Mouse (Mus musculus): ENCODE data around the gene Chn2. TPM values are rescaled to one million over a fixed set of nuclear protein-coding genes. Genes with fewer than 3 reads are reported as not detected.

Chn2 gene
- polyA plus RNA-seq, 1 experiment from 2014 or later, result 42.0 TPM

GRCm38 (mm10) chr6:54018038-54018437 lies 21.3 kb upstream of the Chn2 start:
- Histone ChIP-seq H3K9ac (replicated peaks; ENCODE audit: low read depth, low read length) (no peak overlapping the region), H3K36me3 (ENCODE audit: control insufficient read depth, insufficient read depth) (no peaks in the 10 kb centered on the region), H3K9me3 (ENCODE audit: control insufficient read depth, low read length) (no peaks in the 10 kb centered on the region), H3K4me2 (ENCODE audit: low read length) (no peak overlapping the region), H3K27ac (ENCODE audit: low read length) (no peak overlapping the region), H3K4me3 (replicated peaks; ENCODE audit: low read length) (no peak overlapping the region), H3K27me3 (replicated peaks; ENCODE audit: control insufficient read depth, insufficient read depth, low read length) (no peaks in the 10 kb centered on the region), H3K4me1 (replicated peaks; ENCODE audit: control insufficient read depth, insufficient read depth, low read length) (no peaks in the 10 kb centered on the region)
- ATAC-seq, result no peak
- 84% methylated on average over 2 of the region's 2 CpGs for WGBS

GRCm38 (mm10) chr6:54018861-54019260 lies 20.5 kb upstream of the Chn2 start:
- H3K4me1 ChIP-seq (replicated peaks; ENCODE audit: control insufficient read depth, insufficient read depth, low read length), result no peaks in the 10 kb centered on the region
- no peak for ATAC-seq
- H3K9me3 ChIP-seq (ENCODE audit: control insufficient read depth, low read length), result no peaks in the 10 kb centered on the region
- H3K4me2 ChIP-seq (ENCODE audit: low read length), result no peak overlapping the region
- no peak overlapping the region for H3K27ac ChIP-seq (ENCODE audit: low read length)
- no peak overlapping the region for H3K4me3 ChIP-seq (replicated peaks; ENCODE audit: low read length)
- no peaks in the 10 kb centered on the region for H3K36me3 ChIP-seq (ENCODE audit: control insufficient read depth, insufficient read depth)
- WGBS, result 84% methylated on average over 5 of the region's 5 CpGs
- H3K27me3 ChIP-seq (replicated peaks; ENCODE audit: control insufficient read depth, insufficient read depth, low read length), result no peaks in the 10 kb centered on the region
- no peak overlapping the region for H3K9ac ChIP-seq (replicated peaks; ENCODE audit: low read depth, low read length)

GRCm38 (mm10) chr6:54021123-54021789 lies 18.1 kb upstream of the Chn2 start:
- no peak overlapping the region for H3K4me2 ChIP-seq (ENCODE audit: low read length)
- no peaks in the 10 kb centered on the region for H3K9me3 ChIP-seq (ENCODE audit: control insufficient read depth, low read length)
- no peak for ATAC-seq
- no peak overlapping the region for H3K27ac ChIP-seq (ENCODE audit: low read length)
- WGBS, result 61% methylated on average over 15 of the region's 15 CpGs
- H3K36me3 ChIP-seq (ENCODE audit: control insufficient read depth, insufficient read depth), result no peaks in the 10 kb centered on the region
- no peak overlapping the region for H3K4me3 ChIP-seq (replicated peaks; ENCODE audit: low read length)
- no peaks in the 10 kb centered on the region for H3K4me1 ChIP-seq (replicated peaks; ENCODE audit: control insufficient read depth, insufficient read depth, low read length)
- no peaks in the 10 kb centered on the region for H3K27me3 ChIP-seq (replicated peaks; ENCODE audit: control insufficient read depth, insufficient read depth, low read length)
- H3K9ac ChIP-seq (replicated peaks; ENCODE audit: low read depth, low read length), result no peak overlapping the region

- Histone ChIP-seq H3K27ac (ENCODE audit: low read length) (no peak overlapping the region), H3K36me3 (ENCODE audit: control insufficient read depth, insufficient read depth) (no peaks in the 10 kb centered on the region), H3K9ac (replicated peaks; ENCODE audit: low read depth, low read length) (no peak overlapping the region), H3K4me2 (ENCODE audit: low read length) (no peak overlapping the region), H3K9me3 (ENCODE audit: control insufficient read depth, low read length) (no peaks in the 10 kb centered on the region), H3K27me3 (replicated peaks; ENCODE audit: control insufficient read depth, insufficient read depth, low read length) (no peaks in the 10 kb centered on the region), H3K4me3 (replicated peaks; ENCODE audit: low read length) (no peak overlapping the region), H3K4me1 (replicated peaks; ENCODE audit: control insufficient read depth, insufficient read depth, low read length) (no peaks in the 10 kb centered on the region)
- ATAC-seq, result no peak
- WGBS, result 94% methylated on average over 5 of the region's 5 CpGs
Observed at GRCm38 (mm10) chr6:54023846-54024245, 15.5 kb upstream of the Chn2 start.

- no peak for ATAC-seq
- WGBS, result 44% methylated on average over 1 of the region's 1 CpGs
- Histone ChIP-seq H3K36me3 (ENCODE audit: control insufficient read depth, insufficient read depth) (no peaks in the 10 kb centered on the region), H3K4me1 (replicated peaks; ENCODE audit: control insufficient read depth, insufficient read depth, low read length) (no peaks in the 10 kb centered on the region), H3K4me2 (ENCODE audit: low read length) (no peak overlapping the region), H3K9me3 (ENCODE audit: control insufficient read depth, low read length) (no peaks in the 10 kb centered on the region), H3K9ac (replicated peaks; ENCODE audit: low read depth, low read length) (no peak overlapping the region), H3K27ac (ENCODE audit: low read length) (no peak overlapping the region), H3K4me3 (replicated peaks; ENCODE audit: low read length) (no peak overlapping the region), H3K27me3 (replicated peaks; ENCODE audit: control insufficient read depth, insufficient read depth, low read length) (no peaks in the 10 kb centered on the region)
Observed at GRCm38 (mm10) chr6:54028706-54029105, 10.6 kb upstream of the Chn2 start.

GRCm38 (mm10) chr6:54030351-54030750 lies 9.0 kb upstream of the Chn2 start:
- H3K9ac ChIP-seq (replicated peaks; ENCODE audit: low read depth, low read length), result no peak overlapping the region
- peaks cover 3% of the 10 kb centered on the region; the same call in 1 of the 2 replicates for H3K4me1 ChIP-seq (replicated peaks; ENCODE audit: control insufficient read depth, insufficient read depth, low read length)
- ATAC-seq, result no peak
- no peaks in the 10 kb centered on the region for H3K36me3 ChIP-seq (ENCODE audit: control insufficient read depth, insufficient read depth)
- no peaks in the 10 kb centered on the region for H3K9me3 ChIP-seq (ENCODE audit: control insufficient read depth, low read length)
- H3K27ac ChIP-seq (ENCODE audit: low read length), result no peak overlapping the region
- no peak overlapping the region for H3K4me2 ChIP-seq (ENCODE audit: low read length)
- no peak overlapping the region for H3K4me3 ChIP-seq (replicated peaks; ENCODE audit: low read length)
- H3K27me3 ChIP-seq (replicated peaks; ENCODE audit: control insufficient read depth, insufficient read depth, low read length), result no peaks in the 10 kb centered on the region

- H3K27me3 ChIP-seq (replicated peaks; ENCODE audit: control insufficient read depth, insufficient read depth, low read length), result no peaks in the 10 kb centered on the region
- no peaks in the 10 kb centered on the region for H3K9me3 ChIP-seq (ENCODE audit: control insufficient read depth, low read length)
- no peak overlapping the region for H3K4me2 ChIP-seq (ENCODE audit: low read length)
- no peaks in the 10 kb centered on the region for H3K36me3 ChIP-seq (ENCODE audit: control insufficient read depth, insufficient read depth)
- no peak overlapping the region for H3K4me3 ChIP-seq (replicated peaks; ENCODE audit: low read length)
- no peak for ATAC-seq
- no peak overlapping the region for H3K9ac ChIP-seq (replicated peaks; ENCODE audit: low read depth, low read length)
- 71% methylated on average over 3 of the region's 3 CpGs for WGBS
- H3K27ac ChIP-seq (ENCODE audit: low read length), result no peak overlapping the region
- peaks cover 3% of the 10 kb centered on the region; the same call in 1 of the 2 replicates for H3K4me1 ChIP-seq (replicated peaks; ENCODE audit: control insufficient read depth, insufficient read depth, low read length)
Observed at GRCm38 (mm10) chr6:54030776-54031175, 8.6 kb upstream of the Chn2 start.

GRCm38 (mm10) chr6:54034471-54034870 lies 4.9 kb upstream of the Chn2 start:
- 3% methylated on average over 9 of the region's 9 CpGs for WGBS
- H3K27me3 ChIP-seq (replicated peaks; ENCODE audit: control insufficient read depth, insufficient read depth, low read length), result no peaks in the 10 kb centered on the region
- ATAC-seq, result peak; percentile 67
- H3K36me3 ChIP-seq (ENCODE audit: control insufficient read depth, insufficient read depth), result no peaks in the 10 kb centered on the region
- H3K27ac ChIP-seq (ENCODE audit: low read length), result no peak overlapping the region
- H3K4me1 ChIP-seq (replicated peaks; ENCODE audit: control insufficient read depth, insufficient read depth, low read length), result peaks cover 14% of the 10 kb centered on the region; the same call in 1 of the 2 replicates
- peak overlapping the region; percentile 48 for H3K4me2 ChIP-seq (ENCODE audit: low read length)
- peak overlapping the region; percentile 38 for H3K9ac ChIP-seq (replicated peaks; ENCODE audit: low read depth, low read length)
- peak overlapping the region; percentile 19; the same call in 1 of the 2 replicates for H3K4me3 ChIP-seq (replicated peaks; ENCODE audit: low read length)
- no peaks in the 10 kb centered on the region for H3K9me3 ChIP-seq (ENCODE audit: control insufficient read depth, low read length)

- Histone ChIP-seq H3K36me3 (ENCODE audit: control insufficient read depth, insufficient read depth) (no peaks in the 10 kb centered on the region), H3K4me3 (replicated peaks; ENCODE audit: low read length) (no peak overlapping the region), H3K4me1 (replicated peaks; ENCODE audit: control insufficient read depth, insufficient read depth, low read length) (peaks cover 14% of the 10 kb centered on the region; the same call in 1 of the 2 replicates), H3K9me3 (ENCODE audit: control insufficient read depth, low read length) (no peaks in the 10 kb centered on the region), H3K27ac (ENCODE audit: low read length) (no peak overlapping the region), H3K9ac (replicated peaks; ENCODE audit: low read depth, low read length) (no peak overlapping the region), H3K27me3 (replicated peaks; ENCODE audit: control insufficient read depth, insufficient read depth, low read length) (no peaks in the 10 kb centered on the region), H3K4me2 (ENCODE audit: low read length) (no peak overlapping the region)
- ATAC-seq, result no peak
- 80% methylated on average over 3 of the region's 3 CpGs for WGBS
Observed at GRCm38 (mm10) chr6:54035548-54035947, 3.8 kb upstream of the Chn2 start.

- peak overlapping the region; percentile 99 for H3K9ac ChIP-seq (replicated peaks; ENCODE audit: low read depth, low read length)
- peak overlapping the region; percentile 75 for H3K4me3 ChIP-seq (replicated peaks; ENCODE audit: low read length)
- WGBS, result 9% methylated on average over 10 of the region's 10 CpGs
- ATAC-seq, result no peak
- no peaks in the 10 kb centered on the region for H3K36me3 ChIP-seq (ENCODE audit: control insufficient read depth, insufficient read depth)
- H3K27me3 ChIP-seq (replicated peaks; ENCODE audit: control insufficient read depth, insufficient read depth, low read length), result no peaks in the 10 kb centered on the region
- peak overlapping the region; percentile 99 for H3K27ac ChIP-seq (ENCODE audit: low read length)
- H3K4me1 ChIP-seq (replicated peaks; ENCODE audit: control insufficient read depth, insufficient read depth, low read length), result peaks cover 31% of the 10 kb centered on the region
- H3K4me2 ChIP-seq (ENCODE audit: low read length), result peak overlapping the region; percentile 51
- H3K9me3 ChIP-seq (ENCODE audit: control insufficient read depth, low read length), result no peaks in the 10 kb centered on the region
Observed at GRCm38 (mm10) chr6:54038866-54039265, 488 bp upstream of the Chn2 start.
